Mouse (Mus musculus) liver, embryonic 13.5 days (tissue): ENCODE results near the gene Fes. TPM values are rescaled to one million over a fixed set of nuclear protein-coding genes. Genes with fewer than 3 reads are reported as not detected.

Source experiments
- ATAC-seq: fragments of 200-750 bp; cut with Nextera tagmentation; 2 replicates; pipeline ENCODE4 v1.8.0; 2017; ENCODE audit warnings: low read depth, mild to moderate bottlenecking, moderate number of reproducible peaks, moderate library complexity
- DNase-seq: peaks from one replicate; pipeline ENCODE4 v3.0.0; 2022
- H3K27ac ChIP-seq: fragments of 300-500 bp; sonication (generic); 2 replicates; pipeline ENCODE4 v1.5.1; 2015; ENCODE audit warnings: moderate library complexity, mild to moderate bottlenecking, inconsistent platforms
- H3K27me3 ChIP-seq: fragments of 300-500 bp; sonication (generic); 2 replicates; pipeline ENCODE4 v1.6.1; 2015; ENCODE audit warnings: mild to moderate bottlenecking, inconsistent platforms
- H3K36me3 ChIP-seq: fragments of 300-500 bp; sonication (generic); 2 replicates; pipeline ENCODE4 v1.6.1; 2015; ENCODE audit warnings: mild to moderate bottlenecking, inconsistent platforms
- H3K4me1 ChIP-seq: fragments of 300-500 bp; sonication (generic); replicated peaks from 2 replicates; pipeline ENCODE4 v1.6.1; 2015; ENCODE audit warnings: inconsistent platforms
- H3K4me2 ChIP-seq: fragments of 300-500 bp; sonication (generic); 2 replicates; pipeline ENCODE4 v1.6.1; 2015; ENCODE audit warnings: inconsistent platforms, mild to moderate bottlenecking, moderate library complexity
- H3K4me3 ChIP-seq: fragments of 300-500 bp; sonication (generic); replicated peaks from 2 replicates; pipeline ENCODE4 v1.5.1; 2015; ENCODE audit warnings: mild to moderate bottlenecking, inconsistent platforms
- H3K9ac ChIP-seq: fragments of 300-500 bp; sonication (generic); 2 replicates; pipeline ENCODE4 v1.6.1; 2015; ENCODE audit warnings: mild to moderate bottlenecking, inconsistent platforms
- H3K9me3 ChIP-seq: fragments of 300-500 bp; sonication (generic); replicated peaks from 2 replicates; pipeline ENCODE4 v1.6.1; 2016; ENCODE audit warnings: inconsistent platforms
- WGBS: fragments of 180-500 bp; shearing (Covaris S2); methylation state at CpG from one replicate; pipeline ENCODE4 v1.1.7; 2015; ENCODE audit not compliant: insufficient replicate concordance; 5-methylcytosine and 5-hydroxymethylcytosine counted together
- polyA plus RNA-seq: library from polyadenylated mRNA; unstranded; fragments of >200 nt; fragmentation: Nextera tagmentation; extraction: Ambion mirVana; gene quantifications from 2 replicates; pipeline ENCODE4 v1.2.1, GENCODE M21; 2015

Fes gene
- polyA plus RNA-seq, 1 experiment from 2014 or later: 10.6 TPM

DNA sequence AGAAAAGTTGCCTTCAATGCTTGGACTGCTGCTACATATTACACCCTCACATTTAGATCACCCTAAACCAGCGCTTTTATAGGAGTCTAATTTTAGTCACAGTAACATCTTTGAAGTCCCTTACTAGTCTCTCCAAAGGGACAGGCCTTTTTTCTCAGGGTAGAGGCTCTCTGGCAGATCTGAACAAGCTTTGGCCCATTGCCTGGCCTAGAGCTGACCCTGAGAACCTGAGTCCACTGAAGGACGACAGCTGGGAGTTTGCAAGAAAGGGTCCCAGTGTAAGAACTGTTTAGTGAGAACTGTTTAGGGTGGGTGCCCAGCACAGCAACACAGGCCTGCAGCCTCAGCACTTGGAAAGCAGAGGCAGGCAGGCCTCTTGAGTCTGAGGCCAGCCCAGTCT, 22.0 kb downstream of the Fes start:
- no peak overlapping the region for H3K9ac ChIP-seq
- peaks cover 17% of the 10 kb centered on the region for H3K27me3 ChIP-seq
- WGBS: 52% methylated on average over 2 of the region's 2 CpGs
- peaks cover 42% of the 10 kb centered on the region for H3K36me3 ChIP-seq
- H3K4me3 ChIP-seq: no peak overlapping the region
- peaks cover 20% of the 10 kb centered on the region for H3K4me1 ChIP-seq
- H3K4me2 ChIP-seq: no peak overlapping the region
- H3K9me3 ChIP-seq: no peaks in the 10 kb centered on the region
- ATAC-seq (no peak), DNase-seq (no peak)
- H3K27ac ChIP-seq: no peak overlapping the region

DNA sequence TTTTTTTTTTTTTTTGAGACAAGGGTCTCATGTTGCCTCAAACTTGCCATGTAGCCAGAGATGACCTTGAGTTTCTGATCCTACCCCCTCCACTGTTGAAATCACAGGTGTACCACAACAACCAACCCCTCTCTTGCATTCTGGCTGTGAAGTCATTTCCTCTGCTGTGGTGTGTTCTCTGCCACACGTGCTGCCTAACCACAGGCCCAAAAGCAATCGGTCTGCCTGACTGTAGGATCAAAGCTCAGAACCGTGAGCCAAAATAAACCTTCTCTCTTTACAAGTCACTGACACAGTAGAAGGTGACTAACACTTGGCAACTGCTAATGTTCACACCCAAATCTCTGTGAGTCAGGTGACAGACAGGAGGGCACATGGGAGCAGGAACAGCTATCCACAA, 27.3 kb downstream of the Fes start:
- Histone ChIP-seq H3K9ac (no peak overlapping the region), H3K27me3 (no peaks in the 10 kb centered on the region), H3K4me2 (no peak overlapping the region), H3K36me3 (peaks cover 57% of the 10 kb centered on the region), H3K27ac (no peak overlapping the region), H3K9me3 (no peaks in the 10 kb centered on the region), H3K4me3 (no peak overlapping the region), H3K4me1 (no peaks in the 10 kb centered on the region)
- ATAC-seq (no peak), DNase-seq (no peak)
- WGBS: 49% methylated on average over 3 of the region's 3 CpGs

DNA sequence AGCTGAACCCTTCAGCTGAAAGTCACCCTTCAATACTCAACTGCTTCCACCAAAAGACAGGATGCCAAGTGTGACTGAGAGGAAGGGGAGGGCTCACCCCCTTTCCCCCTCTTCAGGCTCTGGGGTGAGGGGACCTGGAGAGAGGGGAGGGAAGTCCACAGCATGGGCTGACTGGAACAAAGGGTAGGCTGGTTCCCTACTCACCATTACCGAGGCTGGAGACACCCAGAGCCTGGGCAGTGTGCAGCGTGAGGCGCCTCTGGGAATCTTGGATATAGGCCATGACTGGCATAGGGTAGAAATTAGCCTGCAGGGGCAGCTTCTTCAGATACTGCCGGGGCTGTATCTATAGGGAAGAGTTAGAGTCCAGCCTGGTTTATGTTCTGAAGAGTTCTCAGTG, 29.7 kb downstream of the Fes start:
- DNase-seq (no peak), ATAC-seq (no peak)
- Histone ChIP-seq H3K27me3 (no peaks in the 10 kb centered on the region), H3K9me3 (no peaks in the 10 kb centered on the region), H3K4me2 (no peak overlapping the region), H3K4me1 (no peaks in the 10 kb centered on the region), H3K27ac (no peak overlapping the region), H3K4me3 (no peak overlapping the region), H3K36me3 (peaks cover 46% of the 10 kb centered on the region), H3K9ac (no peak overlapping the region)
- WGBS: 75% methylated on average over 4 of the region's 4 CpGs

DNA sequence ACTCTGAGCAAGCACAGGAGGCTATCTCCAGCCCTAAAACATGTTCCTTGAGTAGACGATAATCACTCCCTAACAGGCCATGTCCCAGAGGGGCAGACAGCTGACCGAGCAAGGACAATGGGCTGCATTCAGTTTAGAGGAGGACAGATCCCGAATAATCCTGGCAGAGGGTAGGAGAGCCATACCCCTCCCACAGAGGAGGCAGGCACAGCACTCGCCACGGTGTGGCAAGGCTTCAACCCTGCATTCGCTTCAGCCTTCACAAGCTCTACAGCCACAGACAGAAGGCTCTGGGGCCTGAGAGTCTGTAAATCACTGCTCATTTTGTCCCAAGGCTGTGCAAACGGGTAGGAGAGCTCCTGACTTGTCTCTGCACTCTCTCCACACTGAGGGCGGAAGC, 30.6 kb downstream of the Fes start:
- no peaks in the 10 kb centered on the region for H3K9me3 ChIP-seq
- 74% methylated on average over 8 of the region's 8 CpGs for WGBS
- ATAC-seq: no peak
- H3K27ac ChIP-seq: no peak overlapping the region
- DNase-seq: no peak
- H3K4me2 ChIP-seq: no peak overlapping the region
- H3K36me3 ChIP-seq: peaks cover 43% of the 10 kb centered on the region
- H3K9ac ChIP-seq: no peak overlapping the region
- H3K27me3 ChIP-seq: no peaks in the 10 kb centered on the region
- no peak overlapping the region for H3K4me3 ChIP-seq
- H3K4me1 ChIP-seq: no peaks in the 10 kb centered on the region

DNA sequence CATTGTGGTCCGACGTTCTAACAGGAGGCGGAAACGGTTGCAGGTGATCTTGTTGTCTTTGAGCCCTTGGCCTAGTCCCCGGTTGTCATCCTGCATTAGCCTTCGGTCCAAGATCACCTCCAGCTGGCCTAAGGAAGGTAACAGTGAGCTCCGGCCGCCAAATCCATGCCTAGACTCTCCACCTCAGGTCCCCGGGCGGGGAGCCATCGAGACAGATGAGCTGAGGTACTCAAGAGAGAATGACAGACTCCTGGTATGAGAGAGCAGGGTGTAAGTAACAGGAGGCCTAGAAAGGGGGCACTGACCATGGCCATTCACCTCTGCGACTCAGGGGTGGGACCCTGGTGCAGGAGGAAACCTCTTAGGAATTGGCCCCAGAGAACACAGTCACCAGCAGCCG, 31.4 kb downstream of the Fes start:
- DNase-seq (no peak), ATAC-seq (no peak)
- peaks cover 43% of the 10 kb centered on the region for H3K36me3 ChIP-seq
- 83% methylated on average over 13 of the region's 13 CpGs for WGBS
- H3K27me3 ChIP-seq: no peaks in the 10 kb centered on the region
- no peaks in the 10 kb centered on the region for H3K9me3 ChIP-seq
- H3K4me2 ChIP-seq: no peak overlapping the region
- peaks cover 3% of the 10 kb centered on the region for H3K4me1 ChIP-seq
- H3K27ac ChIP-seq: no peak overlapping the region
- H3K9ac ChIP-seq: no peak overlapping the region
- H3K4me3 ChIP-seq: no peak overlapping the region

DNA sequence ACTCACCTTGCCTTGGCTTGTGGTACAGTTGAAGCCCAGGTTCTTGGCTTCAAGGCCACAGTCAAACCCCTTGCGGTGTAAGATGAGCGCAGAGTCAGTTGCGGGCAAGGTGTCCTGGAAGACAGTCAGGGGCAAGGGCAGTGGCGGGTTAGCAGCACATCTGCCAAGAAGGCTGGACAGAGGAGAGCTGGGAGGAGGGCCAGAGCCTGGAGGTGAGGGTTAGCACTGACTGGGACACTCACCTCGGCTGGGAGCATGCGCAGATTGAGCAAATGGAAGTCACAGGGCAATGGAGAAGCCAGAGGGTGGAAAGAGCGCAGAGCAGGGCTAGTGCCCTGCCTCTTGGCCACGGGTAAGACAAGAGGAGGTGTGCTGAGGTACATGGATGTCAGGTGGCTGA, 34.8 kb downstream of the Fes start:
- no peak overlapping the region for H3K27ac ChIP-seq
- ATAC-seq: no peak
- no peak overlapping the region for H3K4me2 ChIP-seq
- no peak overlapping the region for H3K4me3 ChIP-seq
- peaks cover 14% of the 10 kb centered on the region for H3K4me1 ChIP-seq
- H3K9me3 ChIP-seq: no peaks in the 10 kb centered on the region
- no peak overlapping the region for H3K9ac ChIP-seq
- WGBS: 83% methylated on average over 8 of the region's 8 CpGs
- DNase-seq: no peak
- H3K36me3 ChIP-seq: peaks cover 31% of the 10 kb centered on the region
- no peaks in the 10 kb centered on the region for H3K27me3 ChIP-seq

DNA sequence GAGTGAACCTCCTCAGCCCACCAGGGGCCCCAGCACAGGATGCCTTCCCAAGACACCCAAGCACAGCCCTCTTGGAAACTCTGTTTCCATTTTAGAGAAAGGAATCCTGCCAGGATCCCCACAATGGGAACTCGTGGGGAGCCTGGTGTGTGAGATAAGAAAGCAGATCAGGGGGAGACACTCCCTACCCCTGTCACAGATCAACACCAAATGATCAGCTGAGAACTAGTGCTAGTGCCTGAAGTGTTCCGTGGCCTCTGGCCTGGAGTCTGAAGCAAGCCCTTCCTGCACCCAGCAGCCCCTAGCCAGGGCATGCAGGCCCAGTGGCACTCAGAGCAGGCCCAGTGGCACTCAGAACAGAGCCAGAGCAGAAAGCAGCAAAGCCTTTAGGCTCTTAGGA, 36.9 kb downstream of the Fes start:
- Histone ChIP-seq H3K9me3 (no peaks in the 10 kb centered on the region), H3K36me3 (peaks cover 25% of the 10 kb centered on the region), H3K27me3 (no peaks in the 10 kb centered on the region), H3K4me1 (peaks cover 30% of the 10 kb centered on the region), H3K4me3 (no peak overlapping the region), H3K4me2 (0 out of 2 replicates have a peak overlapping the region, but pooled peaks have one; percentile 14), H3K9ac (no peak overlapping the region), H3K27ac (no peak overlapping the region)
- 7% methylated on average over 2 of the region's 2 CpGs for WGBS
- ATAC-seq: peak; percentile 69
- no peak for DNase-seq

DNA sequence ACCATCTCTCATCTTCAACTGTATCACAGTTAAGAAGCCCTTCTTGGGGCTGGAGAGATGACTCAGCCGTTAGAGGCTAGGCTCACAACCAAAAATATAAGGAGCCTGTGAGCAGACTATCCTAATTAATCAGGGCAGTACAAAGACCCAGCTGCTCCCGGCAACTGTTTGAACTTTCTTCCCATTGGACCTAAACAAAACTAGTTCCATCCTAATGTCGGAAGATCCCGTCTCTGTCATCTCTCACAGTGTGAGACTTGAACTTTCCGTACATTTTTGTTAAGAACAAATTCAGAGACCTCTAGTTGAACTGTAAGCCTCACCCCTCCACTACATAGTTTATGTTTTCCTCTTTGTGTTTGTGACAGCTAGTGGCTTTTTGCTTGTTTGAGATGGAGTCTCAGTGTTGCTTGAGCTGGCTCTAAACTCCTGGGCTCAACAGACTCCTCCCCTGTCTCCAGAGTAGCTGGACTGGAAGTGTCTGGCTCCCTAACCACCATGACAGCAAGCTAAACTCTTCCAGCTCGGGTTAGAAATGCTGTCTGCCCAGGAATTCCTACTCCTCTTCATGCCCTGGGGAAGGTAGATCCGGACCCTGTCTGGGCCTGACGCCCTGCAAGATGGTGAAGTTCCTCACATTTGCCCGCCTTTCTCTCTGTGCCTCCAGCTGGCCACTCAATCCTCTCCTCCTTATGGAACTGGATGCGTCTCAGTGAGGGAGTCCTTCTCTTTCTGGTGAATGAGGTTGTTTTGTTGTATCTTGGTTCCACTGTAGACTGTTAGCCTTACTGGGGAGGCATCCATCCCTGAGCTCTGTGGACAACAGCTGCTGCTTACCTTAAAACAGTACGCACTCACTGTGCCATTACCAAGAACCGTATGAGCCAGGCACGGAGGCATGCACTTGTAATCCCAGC, 39.8 kb downstream of the Fes start:
- Histone ChIP-seq H3K27ac (no peak overlapping the region), H3K36me3 (peaks cover 19% of the 10 kb centered on the region), H3K27me3 (no peaks in the 10 kb centered on the region), H3K9me3 (no peaks in the 10 kb centered on the region), H3K9ac (no peak overlapping the region), H3K4me1 (peaks cover 38% of the 10 kb centered on the region), H3K4me2 (no peak overlapping the region), H3K4me3 (no peak overlapping the region)
- no peak for DNase-seq
- 65% methylated on average over 13 of the region's 13 CpGs for WGBS
- ATAC-seq: no peak

DNA sequence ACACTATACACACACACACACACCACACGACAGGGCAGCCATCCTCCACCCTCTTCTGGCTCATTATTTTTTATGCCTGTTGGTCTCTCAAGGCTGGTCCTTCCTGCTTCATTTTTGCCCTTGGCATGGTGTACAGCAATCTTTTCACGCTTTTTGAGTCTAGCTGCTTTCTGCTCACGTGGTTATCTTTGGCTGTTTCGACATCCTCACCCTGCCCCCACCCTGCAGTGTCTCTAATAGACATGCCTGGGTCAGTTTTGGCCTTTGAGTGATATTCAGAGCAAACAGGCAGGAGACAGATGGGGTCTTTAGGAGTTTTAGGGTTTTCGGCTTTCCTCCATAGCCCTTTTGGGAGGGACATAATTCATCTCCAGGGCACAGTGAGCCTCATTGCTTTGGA, 40.9 kb downstream of the Fes start:
- no peak overlapping the region for H3K27ac ChIP-seq
- H3K4me3 ChIP-seq: no peak overlapping the region
- H3K9ac ChIP-seq: no peak overlapping the region
- no peak overlapping the region for H3K4me2 ChIP-seq
- no peaks in the 10 kb centered on the region for H3K9me3 ChIP-seq
- WGBS: 46% methylated on average over 5 of the region's 5 CpGs
- no peaks in the 10 kb centered on the region for H3K27me3 ChIP-seq
- DNase-seq (no peak), ATAC-seq (no peak)
- peaks cover 16% of the 10 kb centered on the region for H3K36me3 ChIP-seq
- peaks cover 48% of the 10 kb centered on the region for H3K4me1 ChIP-seq

DNA sequence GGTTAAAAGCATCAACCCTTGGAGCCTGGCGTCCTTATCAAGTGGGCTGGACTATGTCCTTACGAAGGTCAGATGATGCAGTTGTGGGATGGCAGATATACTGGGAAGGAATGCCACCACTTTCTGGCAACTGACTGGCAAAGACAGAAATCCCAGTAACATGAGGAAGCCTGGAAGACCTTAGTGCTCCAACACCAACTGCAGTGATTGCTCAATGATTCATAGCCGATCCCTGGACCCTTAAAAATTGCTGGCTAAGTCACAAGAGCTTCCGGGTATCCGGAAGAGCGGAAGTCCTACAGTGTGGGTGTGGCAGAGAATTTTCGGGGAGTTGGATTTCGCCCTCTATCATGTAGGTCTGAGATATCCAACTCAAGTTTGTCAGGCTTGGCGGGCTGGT, 41.6 kb downstream of the Fes start:
- Histone ChIP-seq H3K4me3 (no peak overlapping the region), H3K4me2 (no peak overlapping the region), H3K27ac (no peak overlapping the region), H3K4me1 (peaks cover 50% of the 10 kb centered on the region), H3K36me3 (peaks cover 11% of the 10 kb centered on the region), H3K9ac (no peak overlapping the region), H3K27me3 (no peaks in the 10 kb centered on the region), H3K9me3 (no peaks in the 10 kb centered on the region)
- 78% methylated on average over 9 of the region's 9 CpGs for WGBS
- no peak for DNase-seq
- no peak for ATAC-seq

DNA sequence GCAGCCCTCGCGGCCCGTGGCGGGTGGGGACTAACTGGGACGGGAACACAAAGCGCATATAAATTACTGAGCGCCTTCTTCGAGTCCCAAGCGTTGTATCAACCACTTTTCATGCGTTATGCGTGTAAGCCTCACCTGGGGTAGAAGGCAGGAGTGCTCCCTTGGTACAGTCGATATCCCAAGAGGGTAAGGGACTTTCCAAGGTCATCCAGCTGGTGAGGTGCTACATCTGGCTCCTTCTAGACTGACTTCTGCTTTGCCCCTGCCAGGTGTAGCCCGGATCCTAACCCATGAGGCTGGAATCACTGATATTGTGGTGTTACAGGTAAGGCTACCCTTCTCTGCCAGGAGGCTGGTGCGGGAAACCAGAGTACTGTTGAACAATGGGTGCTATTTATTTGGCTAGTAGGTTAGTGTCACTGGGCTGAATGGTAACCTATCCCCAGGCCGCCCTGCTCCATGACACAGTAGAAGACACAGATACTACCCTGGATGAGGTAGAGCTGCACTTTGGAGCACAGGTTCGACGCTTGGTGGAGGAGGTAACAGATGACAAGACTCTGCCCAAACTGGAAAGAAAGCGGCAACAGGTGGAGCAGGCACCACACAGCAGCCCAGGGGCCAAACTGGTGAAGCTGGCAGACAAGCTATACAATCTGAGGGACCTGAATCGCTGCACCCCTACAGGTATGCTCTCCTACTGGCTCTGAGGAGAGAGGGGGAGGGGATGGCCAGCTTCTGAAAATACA, 44.3 kb downstream of the Fes start:
- WGBS: 23% methylated on average over 19 of the region's 19 CpGs
- Histone ChIP-seq H3K4me2 (peak overlapping the region; percentile 84), H3K27me3 (no peaks in the 10 kb centered on the region), H3K4me3 (peak overlapping the region; percentile 64), H3K9ac (peak overlapping the region; percentile 76), H3K4me1 (peaks cover 60% of the 10 kb centered on the region), H3K9me3 (no peaks in the 10 kb centered on the region), H3K36me3 (no peaks in the 10 kb centered on the region), H3K27ac (peak overlapping the region; percentile 7; the same call in 1 of the 2 replicates)
- DNase-seq (no peak), ATAC-seq (no peak)
